Mouse (Mus musculus) stomach, postnatal 0 days (tissue): ENCODE measurements around the gene Foxc2. TPM values are rescaled to one million over a fixed set of nuclear protein-coding genes. Genes with fewer than 3 reads are reported as not detected.

Experiments used
- ATAC-seq: fragments of 200-750 bp; cut with Nextera tagmentation; 2 replicates; pipeline ENCODE4 v1.8.0; 2017; ENCODE audit not compliant: low FRiP score, low TSS enrichment
- DNase-seq: peaks from one replicate; pipeline ENCODE4 v3.0.0-alpha.2; 2016; ENCODE audit warnings: low spot score
- H3K27ac ChIP-seq: fragments of 300-500 bp; sonication (generic); replicated peaks from 2 replicates; pipeline ENCODE4 v1.5.1; 2014; ENCODE audit warnings: mild to moderate bottlenecking, control low read depth
- H3K27me3 ChIP-seq: fragments of 300-500 bp; sonication (generic); 2 replicates; pipeline ENCODE4 v1.6.1; 2014; ENCODE audit warnings: low read length; ENCODE audit not compliant: control insufficient read depth, insufficient read depth
- H3K36me3 ChIP-seq: fragments of 300-500 bp; sonication (generic); 2 replicates; pipeline ENCODE4 v1.6.1; 2014; ENCODE audit warnings: low read length, mixed read lengths; ENCODE audit not compliant: control insufficient read depth, insufficient read depth
- H3K4me1 ChIP-seq: fragments of 300-500 bp; sonication (generic); replicated peaks from 2 replicates; pipeline ENCODE4 v1.6.1; 2014; ENCODE audit warnings: antibody characterized with exemption; ENCODE audit not compliant: control insufficient read depth, insufficient read depth
- H3K4me2 ChIP-seq: fragments of 300-500 bp; sonication (generic); replicated peaks from 2 replicates; pipeline ENCODE4 v1.6.1; 2014; ENCODE audit warnings: low read depth, mild to moderate bottlenecking, control low read depth, moderate library complexity
- H3K4me3 ChIP-seq: fragments of 300-500 bp; sonication (generic); 2 replicates; pipeline ENCODE4 v1.5.1; 2014; ENCODE audit warnings: low read depth, low read length, control low read depth
- H3K9ac ChIP-seq: fragments of 300-500 bp; sonication (generic); 2 replicates; pipeline ENCODE4 v1.6.1; 2014; ENCODE audit warnings: mild to moderate bottlenecking, low read length, control low read depth, mixed read lengths
- H3K9me3 ChIP-seq: fragments of 300-500 bp; sonication (generic); 2 replicates; pipeline ENCODE4 v1.6.1; 2016; ENCODE audit warnings: low read length; ENCODE audit not compliant: control insufficient read depth
- CTCF ChIP-seq: IDR thresholded peaks from 2 replicates; pipeline ENCODE4 v1.5.1; 2016; ENCODE audit warnings: antibody characterized with exemption, low read depth, mild to moderate bottlenecking, moderate library complexity
- EP300 ChIP-seq: optimal IDR thresholded peaks from 2 replicates; pipeline ENCODE3; 2016; ENCODE audit warnings: antibody characterized with exemption
- WGBS: fragments of 180-500 bp; shearing (Covaris S2); extraction: QIAGEN DNeasy Blood & Tissue Kit; methylation state at CpG from one replicate; pipeline ENCODE4 v1.1.7; 2014; 5-methylcytosine and 5-hydroxymethylcytosine counted together
- polyA plus RNA-seq: library from polyadenylated mRNA; unstranded; fragments of >200 nt; fragmentation: Nextera tagmentation; extraction: Ambion mirVana; gene quantifications from 2 replicates; pipeline ENCODE4 v1.2.1, GENCODE M21; 2015

Foxc2 gene
- polyA plus RNA-seq, 1 experiment from 2014 or later: 0.40 TPM

DNA sequence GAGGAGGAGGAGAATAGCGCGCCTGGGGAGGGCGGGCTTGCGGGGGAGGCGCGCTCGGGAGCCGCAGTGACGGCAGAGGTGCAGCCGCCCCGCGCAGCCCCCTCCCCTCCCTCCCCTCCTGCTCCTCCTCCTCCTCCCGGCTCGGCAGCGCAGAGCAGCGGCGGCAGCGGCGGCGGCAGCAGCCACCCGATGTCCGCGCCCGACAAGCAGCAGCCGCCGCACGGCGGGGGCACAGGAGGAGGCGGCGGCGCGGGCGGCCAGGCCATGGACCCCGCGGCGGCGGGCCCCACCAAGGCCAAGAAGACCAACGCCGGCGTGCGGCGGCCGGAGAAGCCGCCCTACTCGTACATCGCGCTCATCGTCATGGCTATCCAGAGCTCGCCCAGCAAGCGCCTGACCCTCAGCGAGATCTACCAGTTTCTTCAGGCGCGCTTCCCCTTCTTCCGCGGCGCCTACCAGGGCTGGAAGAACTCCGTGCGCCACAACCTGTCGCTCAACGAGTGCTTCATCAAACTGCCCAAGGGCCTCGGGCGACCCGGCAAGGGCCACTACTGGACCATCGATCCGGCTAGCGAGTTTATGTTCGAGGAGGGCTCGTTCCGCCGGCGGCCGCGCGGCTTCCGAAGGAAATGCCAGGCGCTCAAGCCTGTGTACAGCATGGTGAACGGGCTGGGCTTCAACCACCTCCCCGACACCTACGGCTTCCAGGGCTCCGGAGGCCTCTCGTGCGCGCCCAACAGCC is 31.6 kb upstream of the Foxc2 start, which contains the start of gene Foxf1:
Gene Foxf1, plus strand, starts transcription at position 177 of the 742 bp plus-strand sequence.
- H3K27me3 ChIP-seq: peaks cover 5% of the 10 kb centered on the region
- peak within 1 kb of the TSS; percentile 99 for H3K27ac ChIP-seq
- H3K36me3 ChIP-seq: no peaks in the 10 kb centered on the region; the same call in 1 of the 2 replicates
- peak; percentile 71; the same call in 1 of the 2 replicates for ATAC-seq
- peak; percentile 68 for DNase-seq
- no peaks in the 10 kb centered on the region for H3K9me3 ChIP-seq
- H3K4me3 ChIP-seq: peak within 1 kb of the TSS; percentile 69
- H3K4me2 ChIP-seq: peak within 1 kb of the TSS; percentile 71
- H3K4me1 ChIP-seq: no peaks in the 10 kb centered on the region
- under 1% methylated on average over 46 of the region's 83 CpGs for WGBS
- H3K9ac ChIP-seq: peak within 1 kb of the TSS; percentile 89
- TF ChIP-seq EP300: no peak
- no peak for TF ChIP-seq CTCF

DNA sequence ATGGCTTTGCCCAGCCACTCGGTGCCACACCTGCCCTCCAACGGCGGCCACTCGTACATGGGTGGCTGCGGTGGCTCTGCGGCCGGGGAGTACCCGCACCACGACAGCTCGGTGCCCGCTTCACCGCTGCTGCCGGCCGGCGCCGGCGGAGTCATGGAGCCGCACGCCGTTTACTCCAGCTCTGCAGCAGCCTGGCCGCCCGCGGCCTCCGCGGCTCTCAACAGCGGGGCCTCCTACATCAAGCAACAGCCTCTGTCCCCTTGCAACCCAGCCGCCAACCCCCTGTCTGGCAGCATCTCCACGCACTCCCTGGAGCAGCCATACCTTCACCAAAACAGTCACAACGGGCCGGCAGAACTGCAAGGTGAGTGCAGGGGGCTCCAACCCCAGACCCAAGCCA is 31.0 kb upstream of the Foxc2 start:
- Histone ChIP-seq H3K9me3 (no peaks in the 10 kb centered on the region), H3K4me3 (peak overlapping the region; percentile 69), H3K36me3 (peaks cover 3% of the 10 kb centered on the region; the same call in 1 of the 2 replicates), H3K4me1 (no peaks in the 10 kb centered on the region), H3K4me2 (peak overlapping the region; percentile 71), H3K27me3 (peaks cover 5% of the 10 kb centered on the region), H3K27ac (peak overlapping the region; percentile 99), H3K9ac (peak overlapping the region; percentile 89)
- TF ChIP-seq CTCF (no peak), EP300 (no peak)
- 7% methylated on average over 28 of the region's 30 CpGs for WGBS
- DNase-seq: no peak
- ATAC-seq: no peak

DNA sequence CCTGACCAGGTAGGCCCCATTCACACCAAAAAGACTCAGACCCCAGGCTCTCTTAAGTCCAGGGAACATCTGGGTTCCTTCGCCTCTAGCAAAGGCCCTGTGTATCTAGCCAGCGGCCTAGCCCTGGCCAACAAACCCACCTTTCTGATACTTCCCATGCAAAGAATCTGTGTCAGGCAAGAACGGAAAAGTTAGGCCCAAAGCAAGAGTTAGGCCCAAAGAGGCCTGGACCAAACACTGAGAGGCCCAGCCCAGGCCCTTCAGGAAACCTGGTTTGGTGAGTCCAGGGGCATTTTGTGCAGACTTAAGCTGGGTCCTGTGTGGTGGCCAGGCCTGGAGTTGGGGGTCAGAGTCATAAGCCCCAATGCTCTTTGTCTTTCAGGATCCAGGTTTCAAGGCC is 30.4 kb upstream of the Foxc2 start:
- Histone ChIP-seq H3K27me3 (peaks cover 5% of the 10 kb centered on the region), H3K9ac (peak overlapping the region; percentile 89), H3K4me2 (peak overlapping the region; percentile 71), H3K4me3 (peak overlapping the region; percentile 69), H3K9me3 (no peaks in the 10 kb centered on the region), H3K27ac (peak overlapping the region; percentile 99), H3K4me1 (no peaks in the 10 kb centered on the region), H3K36me3 (peaks cover 4% of the 10 kb centered on the region; the same call in 1 of the 2 replicates)
- ATAC-seq (no peak), DNase-seq (no peak)
- WGBS: 47% methylated on average over 3 of the region's 3 CpGs
- TF ChIP-seq CTCF (no peak), EP300 (no peak)

DNA sequence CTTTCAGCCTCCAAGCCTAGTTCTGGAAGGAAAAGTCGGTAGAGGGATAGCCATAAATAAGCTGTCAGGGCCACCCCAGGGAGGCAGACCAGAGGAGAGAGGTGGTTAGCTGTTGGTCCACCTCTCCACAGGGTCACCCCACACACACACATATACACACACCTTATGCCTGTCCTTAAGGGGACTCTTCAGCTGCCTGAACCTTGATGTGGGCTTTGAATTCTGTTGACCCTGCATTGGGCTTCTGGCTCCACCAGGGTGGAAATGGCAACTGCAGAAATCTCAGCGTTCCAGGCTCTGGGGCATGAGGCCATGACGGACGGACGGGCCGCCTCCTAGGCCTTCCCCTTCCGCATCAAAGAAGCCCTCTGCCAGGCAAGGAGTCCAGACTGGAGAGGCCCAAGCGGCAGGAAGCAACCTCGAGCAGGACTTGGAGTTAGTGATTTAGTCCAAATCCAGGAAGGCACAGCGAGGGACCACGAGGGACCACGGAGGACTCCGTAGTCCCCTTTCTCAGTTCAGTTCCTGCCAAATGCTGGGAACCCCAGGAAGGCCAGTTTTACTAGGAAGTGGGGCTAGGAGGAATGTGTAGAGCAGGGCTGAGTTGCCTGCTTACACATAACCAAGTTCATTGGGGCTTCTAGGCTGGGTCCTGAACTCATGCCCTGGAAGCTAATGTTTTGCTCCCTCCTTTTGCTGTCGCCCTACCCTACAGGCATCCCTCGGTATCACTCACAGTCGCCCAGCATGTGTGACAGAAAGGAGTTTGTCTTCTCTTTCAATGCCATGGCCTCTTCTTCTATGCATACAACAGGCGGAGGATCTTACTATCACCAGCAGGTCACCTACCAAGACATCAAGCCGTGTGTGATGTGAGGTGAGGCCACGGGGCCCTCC is 29.7 kb upstream of the Foxc2 start:
- Histone ChIP-seq H3K9ac (peak overlapping the region; percentile 89), H3K4me3 (peak overlapping the region; percentile 69), H3K9me3 (no peaks in the 10 kb centered on the region), H3K4me1 (no peaks in the 10 kb centered on the region), H3K27ac (peak overlapping the region; percentile 99), H3K36me3 (peaks cover 4% of the 10 kb centered on the region; the same call in 1 of the 2 replicates), H3K4me2 (peak overlapping the region; percentile 71), H3K27me3 (peaks cover 5% of the 10 kb centered on the region)
- WGBS: 17% methylated on average over 19 of the region's 19 CpGs
- ATAC-seq (no peak), DNase-seq (no peak)
- TF ChIP-seq EP300: no peak
- TF ChIP-seq CTCF: no peak

DNA sequence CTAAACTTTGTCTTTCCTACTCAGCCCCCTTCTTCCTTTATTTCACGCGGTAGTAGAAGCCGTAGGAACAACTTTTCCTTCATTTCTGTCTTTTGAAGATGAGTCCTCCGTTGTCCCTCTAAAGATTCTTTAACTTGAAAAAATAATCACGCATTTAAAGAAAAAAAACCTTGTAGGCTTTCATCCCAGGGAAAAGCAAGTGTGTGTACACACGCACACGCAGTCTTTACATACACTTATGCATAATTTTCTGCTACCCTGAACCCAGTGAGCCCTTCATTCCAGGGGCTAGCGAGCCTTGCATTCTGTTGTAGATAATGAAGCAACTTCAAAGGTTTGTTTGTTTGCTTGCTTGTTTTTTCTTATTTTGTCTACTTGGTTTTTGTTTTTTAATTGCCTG is 27.7 kb upstream of the Foxc2 start:
- H3K9ac ChIP-seq: peak overlapping the region; percentile 77
- H3K4me1 ChIP-seq: no peaks in the 10 kb centered on the region
- peak overlapping the region; percentile 71 for H3K4me2 ChIP-seq
- H3K27ac ChIP-seq: 0 out of 2 replicates have a peak overlapping the region, but pooled peaks have one; percentile 19
- no peak for TF ChIP-seq CTCF
- no peak for TF ChIP-seq EP300
- peak overlapping the region; percentile 69 for H3K4me3 ChIP-seq
- H3K27me3 ChIP-seq: peaks cover 3% of the 10 kb centered on the region; the same call in 1 of the 2 replicates
- ATAC-seq (no peak), DNase-seq (no peak)
- no peaks in the 10 kb centered on the region for H3K9me3 ChIP-seq
- H3K36me3 ChIP-seq: peaks cover 4% of the 10 kb centered on the region; the same call in 1 of the 2 replicates
- 14% methylated on average over 8 of the region's 8 CpGs for WGBS
